Mouse (Mus musculus): ENCODE measurements at regions not wholly inside any gene's neighbourhood (a gene's known extent, or its start where the extent isn't known, plus 50 kb on each side); places are given as distances from the start of the nearest gene placed in this dataset.

- Histone ChIP-seq H3K27ac (ENCODE audit: insufficient read depth, low read depth, low read length) (no peak overlapping the region), H3K4me1 (ENCODE audit: control insufficient read depth, insufficient read depth, low read length) (no peaks in the 10 kb centered on the region), H3K4me3 (ENCODE audit: insufficient read depth, low read length) (no peak overlapping the region)
- TF ChIP-seq CTCF (IDR thresholded peaks at IDR 0.05; ENCODE audit: low read depth, low read length) (no peak), POLR2A (IDR thresholded peaks at IDR 0.05; ENCODE audit: borderline replicate concordance, low read depth, low read length) (no peak)
These were observed 63.0 kb upstream of the Ube2e3 start for GRCm38 (mm10) chr2:78804931-78805330.

- Histone ChIP-seq H3K27ac (ENCODE audit: insufficient read depth, low read depth, low read length) (no peak overlapping the region), H3K4me3 (ENCODE audit: insufficient read depth, low read length) (no peak overlapping the region), H3K4me1 (ENCODE audit: control insufficient read depth, insufficient read depth, low read length) (no peaks in the 10 kb centered on the region)
- TF ChIP-seq CTCF (IDR thresholded peaks at IDR 0.05; ENCODE audit: low read depth, low read length) (no peak), POLR2A (IDR thresholded peaks at IDR 0.05; ENCODE audit: borderline replicate concordance, low read depth, low read length) (no peak)
These were observed 64.4 kb upstream of the Ube2e3 start for GRCm38 (mm10) chr2:78803543-78803942.

- TF ChIP-seq CTCF (IDR thresholded peaks at IDR 0.05; ENCODE audit: low read depth, low read length) = no peak
- no peak for TF ChIP-seq POLR2A (IDR thresholded peaks at IDR 0.05; ENCODE audit: borderline replicate concordance, low read depth, low read length)
- H3K27ac ChIP-seq (ENCODE audit: insufficient read depth, low read depth, low read length) = no peak overlapping the region
- H3K4me3 ChIP-seq (ENCODE audit: insufficient read depth, low read length) = no peak overlapping the region
- H3K4me1 ChIP-seq (ENCODE audit: control insufficient read depth, insufficient read depth, low read length) = no peaks in the 10 kb centered on the region
These were observed 72.5 kb upstream of the Ube2e3 start for GRCm38 (mm10) chr2:78795446-78795845.

GRCm38 (mm10) chr2:78794734-78795133 is 73.2 kb upstream of the Ube2e3 start:
- Histone ChIP-seq H3K4me3 (ENCODE audit: insufficient read depth, low read length) (no peak overlapping the region), H3K27ac (ENCODE audit: insufficient read depth, low read depth, low read length) (no peak overlapping the region), H3K4me1 (ENCODE audit: control insufficient read depth, insufficient read depth, low read length) (no peaks in the 10 kb centered on the region)
- no peak for TF ChIP-seq CTCF (IDR thresholded peaks at IDR 0.05; ENCODE audit: low read depth, low read length)

- no peak overlapping the region for H3K27ac ChIP-seq (ENCODE audit: insufficient read depth, low read depth, low read length)
- TF ChIP-seq POLR2A (IDR thresholded peaks at IDR 0.05; ENCODE audit: borderline replicate concordance, low read depth, low read length) = no peak
- no peak for TF ChIP-seq CTCF (IDR thresholded peaks at IDR 0.05; ENCODE audit: low read depth, low read length)
These were observed 78.8 kb upstream of the Ube2e3 start for GRCm38 (mm10) chr2:78789124-78789523.

GRCm38 (mm10) chr2:78788222-78788621 is 79.7 kb upstream of the Ube2e3 start:
- Histone ChIP-seq H3K27ac (ENCODE audit: insufficient read depth, low read depth, low read length) (no peak overlapping the region), H3K4me1 (ENCODE audit: control insufficient read depth, insufficient read depth, low read length) (no peaks in the 10 kb centered on the region), H3K4me3 (ENCODE audit: insufficient read depth, low read length) (no peak overlapping the region)
- no peak for TF ChIP-seq CTCF (IDR thresholded peaks at IDR 0.05; ENCODE audit: low read depth, low read length)
- no peak for TF ChIP-seq POLR2A (IDR thresholded peaks at IDR 0.05; ENCODE audit: borderline replicate concordance, low read depth, low read length)

More at GRCm38 (mm10) chr2:78789124-78789523, 78.8 kb upstream of the Ube2e3 start:
- Histone ChIP-seq H3K4me3 (ENCODE audit: insufficient read depth, low read length) (no peak overlapping the region), H3K4me1 (ENCODE audit: control insufficient read depth, insufficient read depth, low read length) (no peaks in the 10 kb centered on the region)

- Histone ChIP-seq H3K4me1 (ENCODE audit: control insufficient read depth, insufficient read depth, low read length) (no peaks in the 10 kb centered on the region), H3K4me3 (ENCODE audit: insufficient read depth, low read length) (no peak overlapping the region)
- TF ChIP-seq POLR2A (IDR thresholded peaks at IDR 0.05; ENCODE audit: borderline replicate concordance, low read depth, low read length) = no peak
- no peak for TF ChIP-seq CTCF (IDR thresholded peaks at IDR 0.05; ENCODE audit: low read depth, low read length)
These were observed 88.0 kb upstream of the Ube2e3 start for GRCm38 (mm10) chr2:78779949-78780348.

GRCm38 (mm10) chr2:78777589-78777988 is 90.3 kb upstream of the Ube2e3 start:
- H3K4me3 ChIP-seq (ENCODE audit: insufficient read depth, low read length) = no peak overlapping the region
- no peaks in the 10 kb centered on the region for H3K4me1 ChIP-seq (ENCODE audit: control insufficient read depth, insufficient read depth, low read length)
- no peak for TF ChIP-seq CTCF (IDR thresholded peaks at IDR 0.05; ENCODE audit: low read depth, low read length)
- TF ChIP-seq POLR2A (IDR thresholded peaks at IDR 0.05; ENCODE audit: borderline replicate concordance, low read depth, low read length) = no peak

More at GRCm38 (mm10) chr2:78779949-78780348, 88.0 kb upstream of the Ube2e3 start:
- no peak overlapping the region for H3K27ac ChIP-seq (ENCODE audit: insufficient read depth, low read depth, low read length)

GRCm38 (mm10) chr2:78754362-78754761 is 113.6 kb upstream of the Ube2e3 start:
- H3K27ac ChIP-seq (ENCODE audit: insufficient read depth, low read depth, low read length) = no peak overlapping the region
- TF ChIP-seq POLR2A (IDR thresholded peaks at IDR 0.05; ENCODE audit: borderline replicate concordance, low read depth, low read length) = no peak
- no peak for TF ChIP-seq CTCF (IDR thresholded peaks at IDR 0.05; ENCODE audit: low read depth, low read length)
- no peak overlapping the region for H3K4me3 ChIP-seq (ENCODE audit: insufficient read depth, low read length)
- no peaks in the 10 kb centered on the region for H3K4me1 ChIP-seq (ENCODE audit: control insufficient read depth, insufficient read depth, low read length)

More at GRCm38 (mm10) chr2:78777589-78777988, 90.3 kb upstream of the Ube2e3 start:
- no peak overlapping the region for H3K27ac ChIP-seq (ENCODE audit: insufficient read depth, low read depth, low read length)

GRCm38 (mm10) chr2:78753918-78754317 is 114.0 kb upstream of the Ube2e3 start:
- Histone ChIP-seq H3K27ac (ENCODE audit: insufficient read depth, low read depth, low read length) (no peak overlapping the region), H3K4me3 (ENCODE audit: insufficient read depth, low read length) (no peak overlapping the region), H3K4me1 (ENCODE audit: control insufficient read depth, insufficient read depth, low read length) (no peaks in the 10 kb centered on the region)
- no peak for TF ChIP-seq POLR2A (IDR thresholded peaks at IDR 0.05; ENCODE audit: borderline replicate concordance, low read depth, low read length)
- no peak for TF ChIP-seq CTCF (IDR thresholded peaks at IDR 0.05; ENCODE audit: low read depth, low read length)

- no peak overlapping the region for H3K27ac ChIP-seq (ENCODE audit: insufficient read depth, low read depth, low read length)
These were observed 137.8 kb upstream of the Ube2e3 start for GRCm38 (mm10) chr2:78730161-78730560.

More at GRCm38 (mm10) chr2:78730161-78730560, 137.8 kb upstream of the Ube2e3 start:
- H3K4me3 ChIP-seq (ENCODE audit: insufficient read depth, low read length) = no peak overlapping the region
- H3K4me1 ChIP-seq (ENCODE audit: control insufficient read depth, insufficient read depth, low read length) = no peaks in the 10 kb centered on the region
- no peak for TF ChIP-seq POLR2A (IDR thresholded peaks at IDR 0.05; ENCODE audit: borderline replicate concordance, low read depth, low read length)
- no peak for TF ChIP-seq CTCF (IDR thresholded peaks at IDR 0.05; ENCODE audit: low read depth, low read length)

Data from bone marrow macrophage, adult 2 months (primary cell).